Mouse (Mus musculus) common myeloid progenitor, adult 5-6 weeks (primary cell): ENCODE measurements at regions not wholly inside any gene's neighbourhood (a gene's known extent, or its start where the extent isn't known, plus 50 kb on each side); places are given as distances from the start of the nearest gene placed in this dataset.

Experiments
- ATAC-seq: replicated peaks from 2 replicates; pipeline ENCODE4 v1.8.0; 2016; ENCODE audit warnings: low read depth, mild to moderate bottlenecking, moderate TSS enrichment, inconsistent platforms; ENCODE audit not compliant: poor library complexity, severe bottlenecking

- no peak for ATAC-seq
These were observed 103.4 kb upstream of the Kazn start for GRCm38 (mm10) chr4:142342482-142343206.

GRCm38 (mm10) chr4:142341305-142341704, 102.1 kb upstream of the Kazn start:
- ATAC-seq, result no peak

- no peak for ATAC-seq
These were observed 100.9 kb upstream of the Kazn start for GRCm38 (mm10) chr4:142340057-142340456.

GRCm38 (mm10) chr4:142337701-142338100, 98.5 kb upstream of the Kazn start:
- no peak for ATAC-seq

- ATAC-seq, result no peak
These were observed 97.7 kb upstream of the Kazn start for GRCm38 (mm10) chr4:142336943-142337342.

- ATAC-seq, result no peak
These were observed 94.9 kb upstream of the Kazn start for GRCm38 (mm10) chr4:142334084-142334483.

GRCm38 (mm10) chr4:142330599-142330998, 91.4 kb upstream of the Kazn start:
- ATAC-seq, result no peak

GRCm38 (mm10) chr4:142329600-142329999, 90.4 kb upstream of the Kazn start:
- no peak for ATAC-seq

- ATAC-seq, result no peak
These were observed 87.3 kb upstream of the Kazn start for GRCm38 (mm10) chr4:142326511-142326910.

GRCm38 (mm10) chr4:142321209-142321863, 82.1 kb upstream of the Kazn start:
- no peak for ATAC-seq

- no peak for ATAC-seq
These were observed 71.1 kb upstream of the Kazn start for GRCm38 (mm10) chr4:142310282-142310681.

- peak; percentile 45; the same call in 1 of the 2 replicates for ATAC-seq
These were observed 69.1 kb upstream of the Kazn start for GRCm38 (mm10) chr4:142308271-142308670.

GRCm38 (mm10) chr4:142307321-142307720, 68.1 kb upstream of the Kazn start:
- no peak for ATAC-seq

GRCm38 (mm10) chr4:142306076-142306475, 66.9 kb upstream of the Kazn start:
- no peak for ATAC-seq

- no peak for ATAC-seq
These were observed 64.3 kb upstream of the Kazn start for GRCm38 (mm10) chr4:142303374-142304020.

GRCm38 (mm10) chr4:142302724-142303120, 63.5 kb upstream of the Kazn start:
- ATAC-seq, result peak; percentile 19; the same call in 1 of the 2 replicates

GRCm38 (mm10) chr4:142302041-142302723, 63.0 kb upstream of the Kazn start:
- peak; percentile 87 for ATAC-seq

GRCm38 (mm10) chr4:142298770-142299337, 59.7 kb upstream of the Kazn start:
- no peak for ATAC-seq

- ATAC-seq, result no peak
These were observed 53.6 kb upstream of the Kazn start for GRCm38 (mm10) chr4:142292760-142293159.

GRCm38 (mm10) chr4:142292334-142292733, 53.1 kb upstream of the Kazn start:
- ATAC-seq, result no peak
